Mouse (Mus musculus) megakaryocyte, embryonic 14.5 days (primary cell): ENCODE results near the gene Vsnl1.

Experiments
- FLI1 ChIP-seq: IDR thresholded peaks from 2 replicates; pipeline ENCODE4 v1.6.1; 2012; ENCODE audit warnings: low read length, inconsistent platforms, mixed read lengths
- GATA1 ChIP-seq: IDR thresholded peaks from 3 replicates; pipeline ENCODE4 v1.6.1; 2012; ENCODE audit warnings: mixed read lengths, low read length, inconsistent platforms, borderline replicate concordance

GRCm38 (mm10) chr12:11398791-11399190 lies 37.6 kb downstream of the Vsnl1 start:
- no peak for TF ChIP-seq GATA1
- TF ChIP-seq FLI1: no peak
